Mouse (Mus musculus) hematopoietic stem cell, adult 5-6 weeks (primary cell): ENCODE measurements around the gene Myl6. TPM values are rescaled to one million over a fixed set of nuclear protein-coding genes. Genes with fewer than 3 reads are reported as not detected.

Experiments
- ATAC-seq, 2 experiments: fragments of 125-278 bp in 1 of 2; replicated peaks in 1 of 2; 2 replicates each; pipeline ENCODE4 v1.8.0; 2016 to 2017; ENCODE audit warnings: inconsistent platforms in 2 of 2, mild to moderate bottlenecking in 2 of 2, moderate number of reproducible peaks in 2 of 2, low read depth in 1 of 2, moderate TSS enrichment in 1 of 2; ENCODE audit not compliant: low FRiP score in 2 of 2, poor library complexity in 2 of 2, severe bottlenecking in 2 of 2, insufficient read depth in 1 of 2, low TSS enrichment in 1 of 2
- total RNA-seq: library from RNA; stranded (forward); fragments of 172-1452, 232-1000 nt; gene quantifications from 2 replicates; pipeline ENCODE4 v1.2.3, GENCODE M21; 2017

The Myl6 gene
- total RNA-seq, 1 experiment from 2014 or later, result 988 TPM

GRCm38 (mm10) chr10:128458348-128458718 is 35.6 kb downstream of the Myl6 start:
- ATAC-seq, result peak; percentile 57 to 66

GRCm38 (mm10) chr10:128457676-128458075 is 36.3 kb downstream of the Myl6 start:
- no peak for ATAC-seq

GRCm38 (mm10) chr10:128455280-128455679 is 38.7 kb downstream of the Myl6 start:
- ATAC-seq, result peak; percentile 29 to 37; a peak in 1 of 4 replicates

- ATAC-seq, result no peak
Observed at GRCm38 (mm10) chr10:128454471-128454870, 39.5 kb downstream of the Myl6 start.

- no peak for ATAC-seq
Observed at GRCm38 (mm10) chr10:128451014-128451413, 42.9 kb downstream of the Myl6 start.

- ATAC-seq, result no peak
Observed at GRCm38 (mm10) chr10:128445407-128445806, 48.5 kb downstream of the Myl6 start.

- ATAC-seq, result no peak
Observed at GRCm38 (mm10) chr10:128444354-128444753, 49.6 kb downstream of the Myl6 start.

- no peak for ATAC-seq
Observed at GRCm38 (mm10) chr10:128442718-128443117, 51.2 kb downstream of the Myl6 start.

GRCm38 (mm10) chr10:128441324-128442119 is 52.4 kb downstream of the Myl6 start:
- ATAC-seq, result no peak

Other genes with a start within 250 kb of the Myl6 start
- 0.19 TPM in 1 of 2 replicates, not detected in the other for gene Apon, start 240.0 kb downstream of the Myl6 start, total RNA-seq
- not detected in 2 replicates for gene Apof, start 225.5 kb downstream of the Myl6 start, total RNA-seq
- 12.3 and 18.1 TPM in 2 replicates for gene Stat2, start 223.6 kb downstream of the Myl6 start, total RNA-seq
- gene Il23a, start 195.4 kb downstream of the Myl6 start, total RNA-seq, result 1.1 TPM in 1 of 2 replicates, not detected in the other
- 12.7 and 16.9 TPM in 2 replicates for gene Pan2, start 190.8 kb downstream of the Myl6 start, total RNA-seq
- gene Cnpy2, start 171.7 kb downstream of the Myl6 start, total RNA-seq, result 106 and 135 TPM in 2 replicates
- gene Cs, start 156.4 kb downstream of the Myl6 start, total RNA-seq, result 69.8 and 79.5 TPM in 2 replicates
- gene Coq10a, start 125.1 kb downstream of the Myl6 start, total RNA-seq, result 8.1 and 8.7 TPM in 2 replicates
- 8.9 and 12.1 TPM in 2 replicates for gene Ankrd52, start 117.0 kb downstream of the Myl6 start, total RNA-seq
- not detected in 2 replicates for gene Slc39a5, start 92.9 kb downstream of the Myl6 start, total RNA-seq
- 57.0 and 106 TPM in 2 replicates for gene Nabp2, start 82.7 kb downstream of the Myl6 start, total RNA-seq
- 18.4 and 20.7 TPM in 2 replicates for gene Rnf41, start 82.5 kb downstream of the Myl6 start, total RNA-seq
- gene Smarcc2, start 34.9 kb downstream of the Myl6 start, total RNA-seq, result 83.2 and 92.7 TPM in 2 replicates
- 1.3 and 3.9 TPM in 2 replicates for gene Myl6b, start 4.5 kb upstream of the Myl6 start, total RNA-seq
- 70.7 and 75.9 TPM in 2 replicates for gene Esyt1, start 31.7 kb upstream of the Myl6 start, total RNA-seq
- 13.9 and 16.3 TPM in 2 replicates for gene Zc3h10, start 53.6 kb upstream of the Myl6 start, total RNA-seq
- gene Rpl41, start 55.2 kb upstream of the Myl6 start, total RNA-seq, result 2,366 and 3,073 TPM in 2 replicates
- gene Pa2g4, start 71.8 kb upstream of the Myl6 start, total RNA-seq, result 225 and 337 TPM in 2 replicates
- 0.99 and 1.8 TPM in 2 replicates for gene Erbb3, start 95.5 kb upstream of the Myl6 start, total RNA-seq
- 1,013 and 1,172 TPM in 2 replicates for gene Rps26, start 132.6 kb upstream of the Myl6 start, total RNA-seq
- gene Ikzf4, start 151.8 kb upstream of the Myl6 start, total RNA-seq, result 0.06 and 0.50 TPM in 2 replicates
- 7.7 and 8.0 TPM in 2 replicates for gene Suox, start 179.9 kb upstream of the Myl6 start, total RNA-seq
- gene Rab5b, start 202.1 kb upstream of the Myl6 start, total RNA-seq, result 36.4 and 51.5 TPM in 2 replicates
- 1.2 and 1.8 TPM in 2 replicates for gene Pmel, start 210.1 kb upstream of the Myl6 start, total RNA-seq
- gene Cdk2, start 210.9 kb upstream of the Myl6 start, total RNA-seq, result 72.5 and 89.6 TPM in 2 replicates